Mouse (Mus musculus): ENCODE measurements around the gene Zan. TPM values are rescaled to one million over a fixed set of nuclear protein-coding genes. Genes with fewer than 3 reads are reported as not detected.

Gene Zan
- polyA plus RNA-seq, 1 experiment from 2014 or later = not detected

GRCm38 (mm10) chr5:137369665-137370064 lies 107.2 kb downstream of the Zan start:
- Histone ChIP-seq H3K4me3 (ENCODE audit: inconsistent target) (no peak overlapping the region), H3K27ac (no peak overlapping the region), H3K36me3 (ENCODE audit: inconsistent target) (no peaks in the 10 kb centered on the region), H3K79me2 (ENCODE audit: inconsistent target) (no peaks in the 10 kb centered on the region)
- 93% methylated on average over 10 of the region's 11 CpGs for WGBS (ENCODE audit: missing documents)

GRCm38 (mm10) chr5:137358382-137358781 lies 118.5 kb downstream of the Zan start:
- Histone ChIP-seq H3K79me2 (ENCODE audit: inconsistent target) (no peaks in the 10 kb centered on the region), H3K27ac (no peak overlapping the region), H3K4me3 (ENCODE audit: inconsistent target) (no peak overlapping the region), H3K36me3 (ENCODE audit: inconsistent target) (no peaks in the 10 kb centered on the region)
- WGBS (ENCODE audit: missing documents) = 64% methylated on average over 7 of the region's 7 CpGs

- no peaks in the 10 kb centered on the region for H3K79me2 ChIP-seq (ENCODE audit: inconsistent target)
- WGBS (ENCODE audit: missing documents) = 91% methylated on average over 17 of the region's 17 CpGs
- no peak overlapping the region for H3K4me3 ChIP-seq (ENCODE audit: inconsistent target)
- H3K27ac ChIP-seq = no peak overlapping the region
- H3K36me3 ChIP-seq (ENCODE audit: inconsistent target) = no peaks in the 10 kb centered on the region
These were observed 122.8 kb downstream of the Zan start for GRCm38 (mm10) chr5:137354091-137354490.

- Histone ChIP-seq H3K79me2 (ENCODE audit: inconsistent target) (no peaks in the 10 kb centered on the region), H3K4me3 (ENCODE audit: inconsistent target) (no peak overlapping the region), H3K27ac (no peak overlapping the region), H3K36me3 (ENCODE audit: inconsistent target) (no peaks in the 10 kb centered on the region)
- WGBS (ENCODE audit: missing documents) = 82% methylated on average over 16 of the region's 16 CpGs
These were observed 124.6 kb downstream of the Zan start for GRCm38 (mm10) chr5:137352011-137352975.

- no peaks in the 10 kb centered on the region for H3K79me2 ChIP-seq (ENCODE audit: inconsistent target)
- H3K36me3 ChIP-seq (ENCODE audit: inconsistent target) = no peaks in the 10 kb centered on the region
- H3K4me3 ChIP-seq (ENCODE audit: inconsistent target) = no peak overlapping the region
- 89% methylated on average over 4 of the region's 4 CpGs for WGBS (ENCODE audit: missing documents)
- H3K27ac ChIP-seq = no peak overlapping the region
These were observed 125.5 kb downstream of the Zan start for GRCm38 (mm10) chr5:137351394-137351793.

GRCm38 (mm10) chr5:137351058-137351380 lies 125.8 kb downstream of the Zan start:
- Histone ChIP-seq H3K4me3 (ENCODE audit: inconsistent target) (no peak overlapping the region), H3K79me2 (ENCODE audit: inconsistent target) (no peaks in the 10 kb centered on the region), H3K36me3 (ENCODE audit: inconsistent target) (no peaks in the 10 kb centered on the region), H3K27ac (no peak overlapping the region)
- WGBS (ENCODE audit: missing documents) = 46% methylated on average over 7 of the region's 8 CpGs

- no peak overlapping the region for H3K4me3 ChIP-seq (ENCODE audit: inconsistent target)
These were observed 126.4 kb downstream of the Zan start for GRCm38 (mm10) chr5:137350205-137351057.

GRCm38 (mm10) chr5:137349384-137350204 lies 127.3 kb downstream of the Zan start, which contains the start of gene Ephb4:
TSS of gene Ephb4 (plus strand) at chr5:137350109.
- Histone ChIP-seq H3K79me2 (ENCODE audit: inconsistent target) (no peaks in the 10 kb centered on the region), H3K27ac (no peak within 1 kb of the TSS), H3K36me3 (ENCODE audit: inconsistent target) (no peaks in the 10 kb centered on the region), H3K4me3 (ENCODE audit: inconsistent target) (no peak within 1 kb of the TSS)
- 5% methylated on average over 18 of the region's 32 CpGs for WGBS (ENCODE audit: missing documents)

More at GRCm38 (mm10) chr5:137350205-137351057, 126.4 kb downstream of the Zan start:
- Histone ChIP-seq H3K27ac (no peak overlapping the region), H3K79me2 (ENCODE audit: inconsistent target) (no peaks in the 10 kb centered on the region), H3K36me3 (ENCODE audit: inconsistent target) (no peaks in the 10 kb centered on the region)
- 4% methylated on average over 46 of the region's 55 CpGs for WGBS (ENCODE audit: missing documents)

- no peak overlapping the region for H3K4me3 ChIP-seq (ENCODE audit: inconsistent target)
- no peak overlapping the region for H3K27ac ChIP-seq
- H3K79me2 ChIP-seq (ENCODE audit: inconsistent target) = no peaks in the 10 kb centered on the region
- 8% methylated on average over 32 of the region's 33 CpGs for WGBS (ENCODE audit: missing documents)
- no peaks in the 10 kb centered on the region for H3K36me3 ChIP-seq (ENCODE audit: inconsistent target)
These were observed 128.1 kb downstream of the Zan start for GRCm38 (mm10) chr5:137348482-137349383.

GRCm38 (mm10) chr5:137347856-137348255 lies 129.0 kb downstream of the Zan start:
- 80% methylated on average over 2 of the region's 7 CpGs for WGBS (ENCODE audit: missing documents)
- Histone ChIP-seq H3K79me2 (ENCODE audit: inconsistent target) (no peaks in the 10 kb centered on the region), H3K27ac (no peak overlapping the region)

GRCm38 (mm10) chr5:137346983-137347382 lies 129.9 kb downstream of the Zan start:
- Histone ChIP-seq H3K4me3 (ENCODE audit: inconsistent target) (no peak overlapping the region), H3K27ac (no peak overlapping the region), H3K36me3 (ENCODE audit: inconsistent target) (no peaks in the 10 kb centered on the region), H3K79me2 (ENCODE audit: inconsistent target) (no peaks in the 10 kb centered on the region)
- 98% methylated on average over 4 of the region's 4 CpGs for WGBS (ENCODE audit: missing documents)

More at GRCm38 (mm10) chr5:137347856-137348255, 129.0 kb downstream of the Zan start:
- no peak overlapping the region for H3K4me3 ChIP-seq (ENCODE audit: inconsistent target)
- H3K36me3 ChIP-seq (ENCODE audit: inconsistent target) = no peaks in the 10 kb centered on the region

- 92% methylated on average over 1 of the region's 1 CpGs for WGBS (ENCODE audit: missing documents)
- Histone ChIP-seq H3K36me3 (ENCODE audit: inconsistent target) (no peaks in the 10 kb centered on the region), H3K79me2 (ENCODE audit: inconsistent target) (no peaks in the 10 kb centered on the region), H3K27ac (no peak overlapping the region), H3K4me3 (ENCODE audit: inconsistent target) (no peak overlapping the region)
These were observed 130.5 kb downstream of the Zan start for GRCm38 (mm10) chr5:137346388-137346787.

- no peak overlapping the region for H3K27ac ChIP-seq
- 19% methylated on average over 9 of the region's 9 CpGs for WGBS (ENCODE audit: missing documents)
These were observed 131.0 kb downstream of the Zan start for GRCm38 (mm10) chr5:137345821-137346220.

More at GRCm38 (mm10) chr5:137345821-137346220, 131.0 kb downstream of the Zan start:
- Histone ChIP-seq H3K36me3 (ENCODE audit: inconsistent target) (no peaks in the 10 kb centered on the region), H3K4me3 (ENCODE audit: inconsistent target) (no peak overlapping the region), H3K79me2 (ENCODE audit: inconsistent target) (no peaks in the 10 kb centered on the region)
